Mouse (Mus musculus) neural tube, embryonic 11.5 days (tissue): ENCODE data around the gene Gng12. TPM values are rescaled to one million over a fixed set of nuclear protein-coding genes. Genes with fewer than 3 reads are reported as not detected.
"Not testable (repeated sequence)": the region's sequence is repeated elsewhere in the genome, so short reads cannot be mapped to it uniquely, and the experiment has no call there.

Experiments used
- ATAC-seq: fragments of 200-750 bp; cut with Nextera tagmentation; 2 replicates; pipeline ENCODE4 v1.8.0; 2017; ENCODE audit warnings: moderate number of reproducible peaks, mild to moderate bottlenecking, moderate TSS enrichment, moderate library complexity; ENCODE audit not compliant: insufficient read depth, low FRiP score, low TSS enrichment
- DNase-seq: peaks from one replicate; pipeline ENCODE4 v3.0.0-alpha.2; 2015; ENCODE audit warnings: low spot score
- H3K27ac ChIP-seq: fragments of 300-500 bp; sonication (generic); 2 replicates; pipeline ENCODE4 v1.5.1; 2014; ENCODE audit warnings: low read depth, mild to moderate bottlenecking, low read length
- H3K27me3 ChIP-seq: fragments of 300-500 bp; sonication (generic); 2 replicates; pipeline ENCODE4 v1.6.1; 2014; ENCODE audit warnings: mild to moderate bottlenecking, low read length, mixed read lengths; ENCODE audit not compliant: control insufficient read depth, insufficient read depth
- H3K36me3 ChIP-seq: fragments of 300-500 bp; sonication (generic); 2 replicates; pipeline ENCODE4 v1.6.1; 2014; ENCODE audit warnings: mild to moderate bottlenecking, low read length, moderate library complexity, mixed read lengths; ENCODE audit not compliant: control insufficient read depth, insufficient read depth
- H3K4me1 ChIP-seq: fragments of 300-500 bp; sonication (generic); 2 replicates; pipeline ENCODE4 v1.6.1; 2014; ENCODE audit warnings: low read length, mixed read lengths; ENCODE audit not compliant: control insufficient read depth, insufficient read depth
- H3K4me2 ChIP-seq: fragments of 300-500 bp; sonication (generic); 2 replicates; pipeline ENCODE4 v1.6.1; 2014; ENCODE audit warnings: low read depth, mild to moderate bottlenecking, moderate library complexity
- H3K4me3 ChIP-seq: fragments of 300-500 bp; sonication (generic); 2 replicates; pipeline ENCODE4 v1.5.1; 2014; ENCODE audit warnings: low read depth, low read length
- H3K9ac ChIP-seq: fragments of 300-500 bp; sonication (generic); 2 replicates; pipeline ENCODE4 v1.6.1; 2014; ENCODE audit warnings: mild to moderate bottlenecking, low read length
- H3K9me3 ChIP-seq: fragments of 300-500 bp; sonication (generic); 2 replicates; pipeline ENCODE4 v1.6.1; 2016; ENCODE audit warnings: low read length; ENCODE audit not compliant: control insufficient read depth
- WGBS: fragments of 180-500 bp; shearing (Covaris S2); extraction: QIAGEN DNeasy Blood & Tissue Kit; methylation state at CpG from one replicate; pipeline ENCODE4 v1.1.7; 2014; 5-methylcytosine and 5-hydroxymethylcytosine counted together
- polyA plus RNA-seq: library from polyadenylated mRNA; unstranded; fragments of >200 nt; fragmentation: Nextera tagmentation; extraction: Ambion mirVana; gene quantifications from 2 replicates; pipeline ENCODE4 v1.2.1, GENCODE M21; 2014

Gene Gng12
- polyA plus RNA-seq, 1 experiment from 2014 or later = 53.1 TPM

DNA sequence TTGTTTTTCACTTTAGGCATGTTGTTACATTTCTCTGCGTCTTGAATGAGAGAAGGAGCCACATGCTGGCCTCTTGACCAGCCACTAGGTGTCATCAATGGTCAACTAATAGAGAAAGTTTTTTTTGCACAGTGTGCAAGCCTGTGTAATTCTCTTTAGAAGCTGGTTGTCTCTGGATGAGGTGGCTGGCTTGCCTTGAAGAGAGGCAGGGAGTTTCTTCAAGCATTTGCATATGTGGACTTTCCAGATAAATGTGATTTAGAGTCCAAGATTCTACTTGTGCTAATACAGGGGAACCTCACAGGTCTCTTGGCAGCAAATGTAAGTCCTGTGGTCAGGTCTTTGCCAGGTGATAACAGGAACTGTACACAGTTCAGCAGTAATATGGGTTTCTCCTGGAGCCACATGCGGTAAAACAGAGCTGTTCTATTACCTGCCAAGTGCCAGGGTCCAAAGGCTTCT is 66.4 kb downstream of the Gng12 start:
- H3K4me1 ChIP-seq = peaks cover 3% of the 10 kb centered on the region; the same call in 1 of the 2 replicates
- peak; percentile 74 for ATAC-seq
- no peak overlapping the region for H3K4me2 ChIP-seq
- peak; percentile 62 for DNase-seq
- no peaks in the 10 kb centered on the region for H3K36me3 ChIP-seq
- H3K27me3 ChIP-seq = no peaks in the 10 kb centered on the region
- no peak overlapping the region for H3K4me3 ChIP-seq
- 36% methylated on average over 2 of the region's 2 CpGs for WGBS
- no peaks in the 10 kb centered on the region for H3K9me3 ChIP-seq
- no peak overlapping the region for H3K27ac ChIP-seq
- H3K9ac ChIP-seq = no peak overlapping the region

GRCm38 (mm10) chr6:66963068-66963467 is 66.9 kb downstream of the Gng12 start:
- Histone ChIP-seq H3K9me3 (no peaks in the 10 kb centered on the region), H3K4me1 (peaks cover 5% of the 10 kb centered on the region; the same call in 1 of the 2 replicates), H3K4me2 (no peak overlapping the region), H3K27me3 (no peaks in the 10 kb centered on the region), H3K4me3 (no peak overlapping the region), H3K36me3 (no peaks in the 10 kb centered on the region), H3K9ac (no peak overlapping the region), H3K27ac (no peak overlapping the region)
- no peak for DNase-seq
- no peak for ATAC-seq
- 93% methylated on average over 1 of the region's 1 CpGs for WGBS

DNA sequence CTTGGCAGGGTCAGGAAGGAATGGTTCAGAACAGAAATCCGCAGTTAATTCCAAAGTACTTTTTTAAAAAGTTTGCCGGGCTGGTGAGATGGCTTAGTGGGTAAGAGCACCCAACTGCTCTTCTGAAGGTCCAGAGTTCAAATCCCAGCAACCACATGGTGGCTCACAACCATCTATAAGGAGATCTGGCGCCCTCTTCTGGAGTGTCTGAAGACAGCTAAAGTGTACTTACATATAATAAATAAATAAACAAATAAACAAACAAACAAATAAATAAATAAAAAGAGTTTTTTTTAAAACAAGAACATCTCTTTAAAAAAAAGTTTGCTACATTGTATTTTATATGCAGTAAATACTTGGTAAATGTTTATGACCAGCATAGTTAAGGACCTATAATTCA is 67.5 kb downstream of the Gng12 start:
- H3K9ac ChIP-seq, ATAC-seq, H3K4me1 ChIP-seq, H3K4me2 ChIP-seq, DNase-seq, H3K4me3 ChIP-seq, H3K27me3 ChIP-seq, H3K36me3 ChIP-seq, H3K9me3 ChIP-seq, H3K27ac ChIP-seq: not testable (repeated sequence)
- WGBS = 81% methylated on average over 3 of the region's 3 CpGs

DNA sequence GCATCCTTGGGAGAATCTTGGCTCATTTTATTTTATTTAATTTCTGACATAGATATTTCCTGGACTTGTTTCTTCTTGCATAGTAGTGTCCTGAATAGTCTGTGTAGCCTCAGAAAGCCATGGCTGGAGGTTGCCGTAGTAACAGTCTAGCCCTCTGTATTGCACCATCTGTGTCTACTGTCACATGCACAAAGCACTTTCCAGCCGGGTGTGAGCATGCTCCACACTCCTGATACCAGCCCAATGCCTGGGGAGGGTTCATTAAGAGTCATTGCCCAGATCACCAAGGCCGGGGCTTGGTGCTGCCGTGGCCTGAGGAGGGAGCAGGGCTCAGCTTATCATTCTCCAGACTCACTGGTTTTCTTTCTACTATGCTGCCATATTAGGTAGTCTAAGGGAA is 68.0 kb downstream of the Gng12 start:
- Histone ChIP-seq H3K4me3 (no peak overlapping the region), H3K9me3 (no peaks in the 10 kb centered on the region), H3K36me3 (no peaks in the 10 kb centered on the region), H3K27ac (no peak overlapping the region), H3K9ac (no peak overlapping the region), H3K4me1 (peaks cover 6% of the 10 kb centered on the region; the same call in 1 of the 2 replicates), H3K4me2 (no peak overlapping the region), H3K27me3 (no peaks in the 10 kb centered on the region)
- peak; percentile 55 for DNase-seq
- peak; percentile 86 for ATAC-seq
- 38% methylated on average over 4 of the region's 4 CpGs for WGBS

GRCm38 (mm10) chr6:66965203-66965602 is 69.0 kb downstream of the Gng12 start:
- no peak for DNase-seq
- peaks cover 6% of the 10 kb centered on the region; the same call in 1 of the 2 replicates for H3K4me1 ChIP-seq
- H3K4me2 ChIP-seq = no peak overlapping the region
- H3K9me3 ChIP-seq = no peaks in the 10 kb centered on the region
- no peaks in the 10 kb centered on the region for H3K36me3 ChIP-seq
- no peak for ATAC-seq
- no peaks in the 10 kb centered on the region for H3K27me3 ChIP-seq
- H3K27ac ChIP-seq = no peak overlapping the region
- WGBS = 84% methylated on average over 4 of the region's 4 CpGs
- no peak overlapping the region for H3K4me3 ChIP-seq
- no peak overlapping the region for H3K9ac ChIP-seq

- DNase-seq (no peak), ATAC-seq (no peak)
- H3K36me3 ChIP-seq = no peaks in the 10 kb centered on the region
- peaks cover 6% of the 10 kb centered on the region; the same call in 1 of the 2 replicates for H3K4me1 ChIP-seq
- H3K4me3 ChIP-seq = no peak overlapping the region
- 57% methylated on average over 2 of the region's 2 CpGs for WGBS
- no peaks in the 10 kb centered on the region for H3K27me3 ChIP-seq
- no peak overlapping the region for H3K4me2 ChIP-seq
- no peaks in the 10 kb centered on the region for H3K9me3 ChIP-seq
- H3K9ac ChIP-seq = no peak overlapping the region
- no peak overlapping the region for H3K27ac ChIP-seq
Observed at GRCm38 (mm10) chr6:66967788-66968187, 71.6 kb downstream of the Gng12 start.

GRCm38 (mm10) chr6:66969446-66969845 is 73.2 kb downstream of the Gng12 start:
- H3K36me3 ChIP-seq = no peaks in the 10 kb centered on the region
- no peak overlapping the region for H3K4me2 ChIP-seq
- DNase-seq (no peak), ATAC-seq (peak; percentile 49; the same call in 1 of the 2 replicates)
- H3K9me3 ChIP-seq = no peaks in the 10 kb centered on the region
- H3K27ac ChIP-seq = no peak overlapping the region
- WGBS = 35% methylated on average over 3 of the region's 3 CpGs
- H3K27me3 ChIP-seq = no peaks in the 10 kb centered on the region
- H3K4me1 ChIP-seq = peaks cover 4% of the 10 kb centered on the region; the same call in 1 of the 2 replicates
- H3K9ac ChIP-seq = no peak overlapping the region
- no peak overlapping the region for H3K4me3 ChIP-seq

DNA sequence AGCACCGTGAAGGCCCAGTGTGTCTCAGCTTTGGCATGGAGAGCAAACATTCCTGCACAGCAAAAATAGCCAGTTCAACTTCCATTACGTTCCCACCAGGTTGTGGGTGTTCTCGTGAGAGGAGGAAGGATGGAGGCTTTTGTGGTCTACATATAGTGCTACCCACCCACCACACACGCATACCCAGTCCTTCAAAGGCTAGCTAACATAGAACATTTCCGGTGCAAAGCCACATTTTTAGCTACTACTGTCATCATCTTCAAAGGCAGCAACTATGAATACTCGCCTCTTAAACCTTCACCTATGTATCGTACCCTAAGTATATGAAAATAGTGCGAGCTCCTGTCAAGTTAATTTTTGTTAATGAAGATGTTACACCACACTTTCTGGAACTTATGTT is 76.1 kb downstream of the Gng12 start:
- WGBS = 76% methylated on average over 8 of the region's 8 CpGs
- Histone ChIP-seq H3K36me3 (no peaks in the 10 kb centered on the region), H3K9me3 (no peaks in the 10 kb centered on the region), H3K27me3 (no peaks in the 10 kb centered on the region), H3K4me3 (no peak overlapping the region), H3K9ac (no peak overlapping the region), H3K4me1 (peaks cover 4% of the 10 kb centered on the region; the same call in 1 of the 2 replicates), H3K27ac (no peak overlapping the region), H3K4me2 (no peak overlapping the region)
- DNase-seq (no peak), ATAC-seq (no peak)

DNA sequence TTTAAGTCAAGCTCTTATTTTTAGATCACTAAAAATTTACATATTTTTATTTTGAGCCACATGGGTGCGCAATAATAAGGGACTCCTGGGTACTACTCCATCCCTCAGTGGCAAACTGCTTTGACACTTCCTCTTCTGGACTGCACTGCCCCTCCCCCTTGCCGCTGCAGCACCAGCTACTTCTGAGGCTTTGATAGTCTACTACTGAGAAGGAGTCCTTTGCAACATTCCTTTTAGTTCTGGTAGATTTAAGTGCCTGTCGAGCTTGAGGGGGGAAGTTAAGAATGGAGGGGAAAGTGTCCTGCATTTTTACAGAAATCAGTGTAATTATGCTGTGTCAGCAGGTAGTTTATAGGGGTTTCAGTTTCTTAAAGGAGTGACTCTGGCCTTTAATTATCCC is 77.0 kb downstream of the Gng12 start:
- DNase-seq (no peak), ATAC-seq (no peak)
- Histone ChIP-seq H3K4me3 (no peak overlapping the region), H3K4me2 (no peak overlapping the region), H3K4me1 (peaks cover under 1% of the 10 kb centered on the region; the same call in 1 of the 2 replicates), H3K27me3 (no peaks in the 10 kb centered on the region), H3K27ac (no peak overlapping the region), H3K9ac (no peak overlapping the region), H3K9me3 (no peaks in the 10 kb centered on the region), H3K36me3 (no peaks in the 10 kb centered on the region)
- 20% methylated on average over 3 of the region's 3 CpGs for WGBS
